Mouse (Mus musculus) spleen, embryonic (tissue): ENCODE measurements around the gene Cnot4.
"Not testable (repeated sequence)": the region's sequence is repeated elsewhere in the genome, so short reads cannot be mapped to it uniquely, and the experiment has no call there.

Experiments used
- CTCF ChIA-PET: fragments of 350-600 bp; sonication (Branson Sonifier 250); formaldehyde crosslinking; loops from one replicate; lab custom pipeline; 2022; lab: Charles Lee

Gene Cnot4

DNA sequence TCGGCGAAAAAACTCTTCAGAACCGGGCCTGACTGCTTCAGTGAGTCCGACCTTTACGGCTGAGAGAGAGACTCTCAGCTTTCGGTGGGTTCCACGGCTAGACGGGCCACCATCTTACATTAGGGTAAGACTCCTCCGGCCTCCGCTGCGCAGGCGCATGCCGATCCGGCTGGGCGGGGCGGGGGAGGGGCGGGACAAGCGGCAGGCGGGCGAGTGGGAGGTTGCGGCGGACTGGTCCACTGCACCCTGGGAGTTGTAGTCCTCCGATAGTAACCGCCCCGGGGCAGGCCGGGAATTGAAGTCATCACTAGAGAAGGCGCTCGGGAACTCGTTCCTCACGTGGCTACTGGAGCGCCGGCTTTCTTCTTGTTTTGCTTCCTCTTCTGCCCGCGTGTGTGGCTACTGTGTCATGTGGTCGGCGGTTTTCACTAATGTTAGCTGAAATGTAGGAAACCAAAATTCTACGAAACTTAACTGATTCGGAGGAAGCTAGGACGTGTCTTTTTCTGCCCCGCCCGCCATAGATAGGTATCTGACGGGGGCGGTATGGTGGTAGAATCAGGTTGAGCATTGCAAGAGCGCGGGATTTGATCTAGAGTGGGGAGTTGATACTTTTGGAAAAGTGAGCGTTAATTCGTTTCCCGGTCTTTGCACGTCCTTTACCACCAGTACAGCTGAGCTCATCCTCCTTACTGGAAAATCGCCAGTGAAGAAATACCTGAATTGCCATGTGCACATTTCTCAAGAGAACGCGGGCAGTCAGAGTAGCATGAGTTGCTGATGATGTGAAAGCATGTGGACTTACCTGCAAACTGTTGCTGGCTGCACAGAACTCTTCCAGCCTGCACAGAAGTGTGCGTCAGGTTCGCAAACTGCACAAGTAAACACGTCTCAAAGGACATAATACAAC, at the start of gene Cnot4:
Gene Cnot4, minus strand, starts transcription at position 146 of the 910 bp plus-strand sequence.
- CTCF ChIA-PET: no interaction called here

DNA sequence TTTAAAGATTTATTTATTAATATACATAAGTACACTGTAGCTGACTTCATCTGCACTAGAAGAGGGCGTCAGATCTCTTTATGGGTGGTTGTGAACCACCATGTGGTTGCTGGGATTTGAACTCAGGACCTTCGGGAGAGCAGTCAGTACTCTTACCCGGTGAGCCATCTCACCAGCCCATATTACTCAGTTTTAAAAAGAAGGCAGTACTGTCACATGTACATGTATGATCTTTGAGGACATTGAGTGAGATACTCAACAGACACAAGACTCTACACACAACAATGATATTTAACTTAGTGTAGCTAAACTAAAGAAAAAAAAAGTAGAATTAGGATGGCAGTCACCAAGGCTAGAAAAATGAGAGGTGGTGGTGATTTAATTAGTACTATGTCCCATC, 45.8 kb upstream of the Cnot4 start:
- CTCF ChIA-PET: not testable (repeated sequence)

GRCm38 (mm10) chr6:35177650-35178272, 44.2 kb upstream of the Cnot4 start:
- CTCF ChIA-PET: no interaction called here

- CTCF ChIA-PET: no interaction called here
Observed at GRCm38 (mm10) chr6:35176979-35177649, 43.6 kb upstream of the Cnot4 start, which contains the start of gene Nup205. Nup205 (plus strand) TSS chr6:35177421.

- CTCF ChIA-PET: no interaction called here
Observed at GRCm38 (mm10) chr6:35173181-35173580, 39.7 kb upstream of the Cnot4 start.

- CTCF ChIA-PET: not testable (repeated sequence)
Observed at GRCm38 (mm10) chr6:35172028-35172427, 38.5 kb upstream of the Cnot4 start.

GRCm38 (mm10) chr6:35169250-35169649, 35.7 kb upstream of the Cnot4 start:
- CTCF ChIA-PET: interaction anchor here (0.7 kb wide), 1 partner anchor 10 kb away, joined by 3 read pairs; no protein-coding TSS in a partner anchor

GRCm38 (mm10) chr6:35154540-35154939, 21.0 kb upstream of the Cnot4 start:
- CTCF ChIA-PET: no interaction called here

DNA sequence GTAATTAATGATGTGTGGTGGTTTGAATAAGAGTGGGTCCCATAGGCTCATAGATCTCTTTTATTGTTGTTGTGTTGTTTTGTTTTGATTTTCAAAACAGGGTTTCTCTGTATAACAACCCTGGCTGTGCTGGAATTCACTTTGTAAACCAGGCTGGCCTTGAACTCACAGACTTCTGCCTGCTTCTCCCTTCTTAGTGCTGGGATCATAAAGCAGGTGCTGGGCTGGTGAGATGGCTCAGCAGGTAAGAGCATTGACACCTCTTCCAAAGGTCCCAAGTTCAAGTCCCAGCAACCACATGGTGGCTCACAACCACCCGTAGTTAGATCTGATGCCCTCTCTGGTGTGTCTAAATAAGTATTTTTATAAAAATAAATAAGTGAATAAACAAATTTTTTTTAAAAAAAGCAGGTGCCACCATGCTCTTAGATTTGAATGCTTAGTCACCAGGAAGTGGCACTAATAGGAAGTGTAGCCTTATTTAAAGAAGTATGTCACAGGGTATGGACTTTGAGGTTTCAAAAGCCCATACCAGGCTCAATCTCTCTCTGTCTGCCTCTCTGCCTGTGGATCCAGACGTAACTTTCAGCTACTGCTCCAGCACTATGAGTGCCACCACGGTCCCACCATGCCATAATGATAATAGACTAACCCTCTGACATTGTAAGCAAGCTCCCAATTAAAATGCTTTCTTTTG, 14.3 kb upstream of the Cnot4 start:
- CTCF ChIA-PET: interaction anchor here (0.7 to 0.8 kb wide), 2 partner anchors 9 to 38 kb away, joined by 4 to 6 read pairs; no protein-coding TSS in a partner anchor

- CTCF ChIA-PET: no interaction called here
Observed at GRCm38 (mm10) chr6:35145569-35145968, 12.0 kb upstream of the Cnot4 start.

- CTCF ChIA-PET: no interaction called here
Observed at GRCm38 (mm10) chr6:35140351-35140750, 6.8 kb upstream of the Cnot4 start.

GRCm38 (mm10) chr6:35134844-35135243, 1.3 kb upstream of the Cnot4 start:
- CTCF ChIA-PET: no interaction called here

GRCm38 (mm10) chr6:35133246-35133578, 312 bp downstream of the Cnot4 start:
- CTCF ChIA-PET: no interaction called here

DNA sequence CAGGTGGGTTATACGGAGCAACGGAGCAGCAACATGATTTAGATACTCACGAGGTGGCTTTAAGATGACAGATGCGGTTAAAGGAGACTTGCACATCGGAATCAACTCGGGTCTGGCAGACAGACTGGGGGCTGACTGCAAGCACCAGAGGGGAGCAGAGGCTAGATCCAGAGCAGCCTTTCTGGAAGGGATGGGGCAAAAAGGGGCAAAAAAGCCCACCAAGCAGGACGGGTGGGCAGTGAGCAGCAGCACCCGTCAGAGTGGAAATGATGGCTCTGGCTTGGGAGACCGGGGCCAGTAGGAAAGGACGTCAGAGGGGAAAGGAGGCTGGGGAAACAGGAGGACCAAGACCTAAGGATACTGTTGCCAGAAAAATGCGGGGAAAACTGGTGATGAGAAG, 718 bp downstream of the Cnot4 start:
- CTCF ChIA-PET: no interaction called here

GRCm38 (mm10) chr6:35122488-35122887, 11.0 kb downstream of the Cnot4 start:
- CTCF ChIA-PET: no interaction called here

DNA sequence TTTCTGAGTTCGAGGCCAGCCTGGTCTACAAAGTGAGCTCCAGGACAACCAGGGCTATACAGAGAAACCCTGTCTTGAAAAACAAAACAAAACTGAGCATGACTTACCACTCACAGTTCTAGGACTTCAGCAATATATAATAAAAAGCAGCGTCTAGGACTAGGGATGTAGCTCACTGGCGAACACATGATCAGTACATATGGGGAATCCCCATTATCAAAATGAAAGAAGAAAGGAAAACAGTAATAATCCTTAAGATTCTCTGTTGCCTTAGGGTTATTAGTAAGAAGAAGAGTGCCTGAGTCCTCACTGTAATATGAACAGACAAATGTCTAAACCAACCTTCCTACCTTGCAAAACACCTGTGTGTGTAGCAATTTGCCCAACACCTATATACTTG, 11.6 kb downstream of the Cnot4 start:
- CTCF ChIA-PET: no interaction called here

DNA sequence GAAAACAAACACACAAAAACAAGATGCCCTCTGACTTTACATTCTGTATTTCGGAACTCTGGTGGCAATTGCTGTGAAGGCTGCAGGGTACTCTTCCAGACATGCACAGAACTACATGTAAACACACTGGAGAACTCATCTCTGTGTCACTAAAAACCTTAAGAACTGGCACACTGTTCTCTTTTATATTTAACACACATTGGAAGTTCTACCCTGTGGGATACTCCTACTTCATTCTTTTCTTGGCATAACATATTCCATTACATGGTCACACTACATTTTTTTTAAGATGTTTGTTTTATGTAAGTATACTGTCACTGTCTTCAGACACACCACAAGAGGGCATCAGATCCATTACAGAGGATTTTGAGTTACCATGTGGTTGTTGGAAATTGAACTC, 31.1 kb downstream of the Cnot4 start:
- CTCF ChIA-PET: interaction anchor here (0.8 kb wide), 1 partner anchor 757 kb away, joined by 3 read pairs; no protein-coding TSS in a partner anchor

- CTCF ChIA-PET: no interaction called here
Observed at GRCm38 (mm10) chr6:35084927-35085326, 48.6 kb downstream of the Cnot4 start.

- CTCF ChIA-PET: no interaction called here
Observed at GRCm38 (mm10) chr6:35075148-35075547, 58.4 kb downstream of the Cnot4 start.

GRCm38 (mm10) chr6:35071261-35071660, 62.3 kb downstream of the Cnot4 start:
- CTCF ChIA-PET: no interaction called here

DNA sequence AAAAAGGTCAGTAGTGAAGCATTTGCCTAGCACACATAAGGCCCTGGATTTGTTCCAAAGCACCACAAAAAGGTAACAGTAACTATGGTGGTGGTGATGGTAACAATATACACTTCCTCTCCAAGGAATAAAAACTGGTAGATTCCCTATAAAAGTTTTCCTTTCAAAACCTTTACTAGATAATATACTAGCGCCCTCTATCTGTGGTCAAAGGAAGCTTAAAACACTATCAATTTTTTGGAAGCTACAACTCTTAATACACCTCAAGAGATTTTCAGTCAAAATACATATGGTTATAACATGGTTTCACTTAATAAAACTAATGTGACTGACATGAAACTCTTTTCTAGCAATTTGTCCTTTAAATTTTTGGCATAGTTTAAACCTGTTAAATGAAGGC, 71.1 kb downstream of the Cnot4 start:
- CTCF ChIA-PET: interaction anchor here (0.6 kb wide), 1 partner anchor 51 kb away, joined by 3 read pairs; no protein-coding TSS in a partner anchor
